Mouse (Mus musculus): ENCODE measurements around the gene Olfr951. TPM values are rescaled to one million over a fixed set of nuclear protein-coding genes. Genes with fewer than 3 reads are reported as not detected.

Gene Olfr951
- total RNA-seq (2023), result not detected in 2 replicates

DNA sequence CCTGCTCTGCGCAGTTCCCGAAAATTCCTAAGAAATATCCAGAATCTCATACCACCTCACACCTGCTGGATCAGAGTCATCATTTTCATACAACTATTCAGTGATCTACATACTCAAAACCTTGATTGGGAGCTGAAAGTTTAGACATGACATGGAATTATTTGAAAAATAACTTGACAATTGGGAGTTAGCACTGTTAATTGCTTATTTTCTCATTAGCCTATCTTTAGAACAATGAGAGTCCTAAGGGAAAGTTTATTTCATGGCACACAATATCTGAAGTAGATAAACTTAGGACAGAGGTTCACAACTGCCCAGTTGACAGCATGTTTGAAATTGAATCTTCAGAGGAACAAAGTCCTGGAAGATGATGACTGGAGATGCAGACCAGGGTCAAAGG lies at the start of gene Olfr951:
Gene Olfr951, plus strand, starts transcription at position 301 of the 400 bp plus-strand sequence.

DNA sequence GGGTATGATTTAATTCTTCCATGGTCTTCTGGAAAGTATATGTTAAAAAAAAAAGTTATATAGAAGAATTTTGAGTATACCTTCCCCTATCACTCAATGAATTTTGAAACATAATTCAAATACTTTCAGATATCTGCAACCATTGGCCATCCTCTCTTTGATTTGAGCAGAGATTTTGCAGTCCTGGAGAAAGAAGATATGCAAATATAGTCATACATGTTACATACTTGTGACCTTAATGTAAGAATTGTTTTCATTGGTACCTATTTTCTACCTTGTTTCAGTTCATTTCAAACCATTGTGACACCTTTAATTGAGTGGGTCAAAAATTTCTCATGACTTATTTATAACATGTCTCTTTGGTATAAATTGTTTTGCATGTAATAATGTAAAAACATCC lies 39.8 kb downstream of the Olfr951 start, which contains the start of gene Olfr952:
Gene Olfr952, minus strand, starts transcription at position 101 of the 400 bp plus-strand sequence.

Other genes with a start within 250 kb of the Olfr951 start
- not detected in 2 replicates for gene Olfr943, start 221.1 kb upstream of the Olfr951 start, total RNA-seq (2023)
- not detected in 2 replicates for gene Olfr944, start 185.5 kb upstream of the Olfr951 start, total RNA-seq (2023)
- gene Olfr1537, start 137.4 kb upstream of the Olfr951 start, total RNA-seq (2023), result not detected in 2 replicates
- gene Olfr945, start 110.6 kb upstream of the Olfr951 start, total RNA-seq (2023), result not detected in 2 replicates
- gene Olfr948, start 61.4 kb upstream of the Olfr951 start, total RNA-seq (2023), result not detected in 2 replicates
- not detected in 2 replicates for gene Olfr952, start 39.7 kb downstream of the Olfr951 start, total RNA-seq (2023)
- not detected in 2 replicates for gene Olfr954, start 69.3 kb downstream of the Olfr951 start, total RNA-seq (2023)
- gene Olfr955, start 84.5 kb downstream of the Olfr951 start, total RNA-seq (2023), result not detected in 2 replicates
- gene Olfr44, start 106.6 kb downstream of the Olfr951 start, total RNA-seq (2023), result not detected in 2 replicates
- gene Olfr957, start 128.4 kb downstream of the Olfr951 start, total RNA-seq (2023), result not detected in 2 replicates
- not detected in 2 replicates for gene Olfr958, start 166.6 kb downstream of the Olfr951 start, total RNA-seq (2023)
- gene Olfr959, start 188.2 kb downstream of the Olfr951 start, total RNA-seq (2023), result not detected in 2 replicates
- gene AW551984, start 217.0 kb downstream of the Olfr951 start, total RNA-seq (2023), result not detected in 2 replicates
- not detected in 2 replicates for gene Olfr148, start 223.2 kb downstream of the Olfr951 start, total RNA-seq (2023)
- gene Olfr960, start 234.0 kb downstream of the Olfr951 start, total RNA-seq (2023), result not detected in 2 replicates

All from neutrophil, adult 65 days (primary cell).